Mouse (Mus musculus) heart, postnatal 0 days (tissue): Measurements from ENCODE around the gene Prelid3b. TPM values are rescaled to one million over a fixed set of nuclear protein-coding genes. Genes with fewer than 3 reads are reported as not detected.

Experiments used
- ATAC-seq: fragments of 200-750 bp; cut with Nextera tagmentation; 2 replicates; pipeline ENCODE4 v1.8.0; 2017; ENCODE audit warnings: low read depth, moderate number of reproducible peaks, moderate library complexity; ENCODE audit not compliant: insufficient read depth
- DNase-seq: peaks from one replicate; pipeline ENCODE4 v3.0.0-alpha.2; 2016; ENCODE audit warnings: low spot score
- H3K27ac ChIP-seq: fragments of 300-500 bp; sonication (generic); 2 replicates; pipeline ENCODE4 v1.5.1; 2014; ENCODE audit warnings: low read depth, mild to moderate bottlenecking
- H3K27me3 ChIP-seq: fragments of 300-500 bp; sonication (generic); 2 replicates; pipeline ENCODE4 v1.6.1; 2014; ENCODE audit warnings: low read length, mixed read lengths; ENCODE audit not compliant: control insufficient read depth, insufficient read depth
- H3K36me3 ChIP-seq: fragments of 300-500 bp; sonication (generic); replicated peaks from 2 replicates; pipeline ENCODE4 v1.6.1; 2014; ENCODE audit warnings: low read length, mixed read lengths; ENCODE audit not compliant: control insufficient read depth, insufficient read depth
- H3K4me1 ChIP-seq: fragments of 300-500 bp; sonication (generic); 2 replicates; pipeline ENCODE4 v1.6.1; 2014; ENCODE audit warnings: antibody characterized with exemption; ENCODE audit not compliant: control insufficient read depth, insufficient read depth
- H3K4me2 ChIP-seq: fragments of 300-500 bp; sonication (generic); 2 replicates; pipeline ENCODE4 v1.6.1; 2014; ENCODE audit warnings: low read depth, mild to moderate bottlenecking, low read length, moderate library complexity
- H3K4me3 ChIP-seq: fragments of 300-500 bp; sonication (generic); 2 replicates; pipeline ENCODE4 v1.5.1; 2014; ENCODE audit warnings: low read depth, low read length
- H3K9ac ChIP-seq: fragments of 300-500 bp; sonication (generic); replicated peaks from 2 replicates; pipeline ENCODE4 v1.6.1; 2014; ENCODE audit warnings: low read depth, low read length, mixed read lengths
- H3K9me3 ChIP-seq: fragments of 300-500 bp; sonication (generic); replicated peaks from 2 replicates; pipeline ENCODE4 v1.6.1; 2016; ENCODE audit warnings: low read length; ENCODE audit not compliant: control insufficient read depth
- CTCF ChIP-seq: IDR thresholded peaks from 2 replicates; pipeline ENCODE4 v1.5.1; 2016; ENCODE audit warnings: antibody characterized with exemption, control low read depth, low read depth
- EP300 ChIP-seq: IDR thresholded peaks from 2 replicates; pipeline ENCODE4 v1.6.1; 2016; ENCODE audit warnings: antibody characterized with exemption, low read depth
- WGBS: fragments of 180-500 bp; shearing (Covaris S2); extraction: QIAGEN DNeasy Blood & Tissue Kit; methylation state at CpG from one replicate; pipeline ENCODE4 v1.1.7; 2014; 5-methylcytosine and 5-hydroxymethylcytosine counted together
- polyA plus RNA-seq: library from polyadenylated mRNA; unstranded; fragments of >200 nt; fragmentation: Nextera tagmentation; extraction: Ambion mirVana; gene quantifications from 2 replicates; pipeline ENCODE4 v1.2.1, GENCODE M21; 2015
- total RNA-seq: library from RNA; depleted of rRNA; stranded (reverse); fragments of >200 nt; gene quantifications from 2 replicates; pipeline ENCODE4 v1.2.3, GENCODE M21; 2014; ENCODE audit warnings: low replicate concordance

Gene Prelid3b
- total and polyA plus RNA-seq, 2 experiments from 2014 or later = 83.5 to 155 TPM

- no peak for ATAC-seq
- no peak overlapping the region for H3K9ac ChIP-seq
- no peaks in the 10 kb centered on the region for H3K9me3 ChIP-seq
- H3K4me2 ChIP-seq = no peak overlapping the region
- no peak for DNase-seq
- H3K27ac ChIP-seq = no peak overlapping the region
- H3K36me3 ChIP-seq = no peaks in the 10 kb centered on the region
- WGBS = 82% methylated on average over 6 of the region's 6 CpGs
- TF ChIP-seq EP300 (no peak), CTCF (no peak)
- no peaks in the 10 kb centered on the region for H3K27me3 ChIP-seq
- H3K4me1 ChIP-seq = 0 out of 2 replicates have a peak, but pooled peaks cover 11% of the 10 kb centered on the region
- no peak overlapping the region for H3K4me3 ChIP-seq
Observed at GRCm38 (mm10) chr2:174445018-174445417, 27.9 kb downstream of the Prelid3b start.

GRCm38 (mm10) chr2:174444359-174444758 lies 28.5 kb downstream of the Prelid3b start:
- Histone ChIP-seq H3K9me3 (no peaks in the 10 kb centered on the region), H3K27me3 (no peaks in the 10 kb centered on the region), H3K36me3 (no peaks in the 10 kb centered on the region), H3K4me3 (no peak overlapping the region), H3K4me2 (no peak overlapping the region), H3K9ac (no peak overlapping the region), H3K4me1 (0 out of 2 replicates have a peak, but pooled peaks cover 11% of the 10 kb centered on the region), H3K27ac (no peak overlapping the region)
- WGBS = 67% methylated on average over 7 of the region's 7 CpGs
- DNase-seq (no peak), ATAC-seq (no peak)
- no peak for TF ChIP-seq CTCF
- TF ChIP-seq EP300 = no peak

GRCm38 (mm10) chr2:174443046-174443445 lies 29.8 kb downstream of the Prelid3b start:
- Histone ChIP-seq H3K9me3 (no peaks in the 10 kb centered on the region), H3K36me3 (no peaks in the 10 kb centered on the region), H3K4me2 (no peak overlapping the region), H3K9ac (no peak overlapping the region), H3K4me3 (no peak overlapping the region), H3K4me1 (peaks cover 20% of the 10 kb centered on the region), H3K27ac (peak overlapping the region; percentile 27; the same call in 1 of the 2 replicates), H3K27me3 (no peaks in the 10 kb centered on the region)
- WGBS = 26% methylated on average over 2 of the region's 2 CpGs
- DNase-seq = no peak
- TF ChIP-seq EP300 (no peak), CTCF (no peak)
- peak; percentile 22; the same call in 1 of the 2 replicates for ATAC-seq

GRCm38 (mm10) chr2:174442460-174442859 lies 30.4 kb downstream of the Prelid3b start:
- Histone ChIP-seq H3K4me2 (no peak overlapping the region), H3K4me1 (peaks cover 25% of the 10 kb centered on the region), H3K4me3 (no peak overlapping the region), H3K27me3 (no peaks in the 10 kb centered on the region), H3K27ac (peak overlapping the region; percentile 52; the same call in 1 of the 2 replicates), H3K9ac (no peak overlapping the region), H3K9me3 (no peaks in the 10 kb centered on the region), H3K36me3 (no peaks in the 10 kb centered on the region)
- ATAC-seq (peak; percentile 34), DNase-seq (no peak)
- no peak for TF ChIP-seq CTCF
- TF ChIP-seq EP300 = no peak
- 50% methylated on average over 9 of the region's 9 CpGs for WGBS

- TF ChIP-seq CTCF = no peak
- TF ChIP-seq EP300 = no peak
Observed at GRCm38 (mm10) chr2:174441898-174442297, 31.0 kb downstream of the Prelid3b start.

GRCm38 (mm10) chr2:174439961-174440360 lies 32.9 kb downstream of the Prelid3b start:
- Histone ChIP-seq H3K27ac (no peak overlapping the region), H3K9me3 (no peaks in the 10 kb centered on the region), H3K4me3 (no peak overlapping the region), H3K27me3 (no peaks in the 10 kb centered on the region), H3K36me3 (0 out of 2 replicates have a peak, but pooled peaks cover 3% of the 10 kb centered on the region), H3K4me1 (peaks cover 25% of the 10 kb centered on the region), H3K9ac (no peak overlapping the region), H3K4me2 (no peak overlapping the region)
- DNase-seq (no peak), ATAC-seq (no peak)
- TF ChIP-seq CTCF = no peak
- TF ChIP-seq EP300 = no peak
- 83% methylated on average over 9 of the region's 9 CpGs for WGBS

More at GRCm38 (mm10) chr2:174441898-174442297, 31.0 kb downstream of the Prelid3b start:
- ATAC-seq (no peak), DNase-seq (no peak)
- no peaks in the 10 kb centered on the region for H3K9me3 ChIP-seq
- H3K27me3 ChIP-seq = no peaks in the 10 kb centered on the region
- 69% methylated on average over 4 of the region's 4 CpGs for WGBS
- peaks cover 25% of the 10 kb centered on the region for H3K4me1 ChIP-seq
- no peak overlapping the region for H3K4me3 ChIP-seq
- no peak overlapping the region for H3K27ac ChIP-seq
- H3K4me2 ChIP-seq = no peak overlapping the region
- H3K36me3 ChIP-seq = no peaks in the 10 kb centered on the region
- no peak overlapping the region for H3K9ac ChIP-seq
